Mouse (Mus musculus) liver, embryonic 16.5 days (tissue): ENCODE measurements around the gene Vmn2r13. TPM values are rescaled to one million over a fixed set of nuclear protein-coding genes. Genes with fewer than 3 reads are reported as not detected.
"Not testable (repeated sequence)": the region's sequence is repeated elsewhere in the genome, so short reads cannot be mapped to it uniquely, and the experiment has no call there.

Source experiments
- ATAC-seq: fragments of 200-750 bp; cut with Nextera tagmentation; 2 replicates; pipeline ENCODE4 v1.8.0; 2017; ENCODE audit warnings: low read depth, mild to moderate bottlenecking, moderate number of reproducible peaks, moderate library complexity
- H3K27ac ChIP-seq: fragments of 300-500 bp; sonication (generic); 2 replicates; pipeline ENCODE4 v1.5.1; 2014; ENCODE audit warnings: mild to moderate bottlenecking, low read length
- H3K27me3 ChIP-seq: fragments of 300-500 bp; sonication (generic); 2 replicates; pipeline ENCODE4 v1.6.1; 2014; ENCODE audit warnings: low read depth, low read length, mixed read lengths; ENCODE audit not compliant: control insufficient read depth, insufficient read depth
- H3K36me3 ChIP-seq: fragments of 300-500 bp; sonication (generic); 2 replicates; pipeline ENCODE4 v1.6.1; 2014; ENCODE audit warnings: mild to moderate bottlenecking; ENCODE audit not compliant: control insufficient read depth, insufficient read depth
- H3K4me1 ChIP-seq: fragments of 300-500 bp; sonication (generic); 2 replicates; pipeline ENCODE4 v1.6.1; 2014; ENCODE audit warnings: low read depth, low read length, mixed read lengths; ENCODE audit not compliant: control insufficient read depth
- H3K4me2 ChIP-seq: fragments of 300-500 bp; sonication (generic); 2 replicates; pipeline ENCODE4 v1.6.1; 2014; ENCODE audit warnings: low read depth, low read length, mixed read lengths
- H3K4me3 ChIP-seq: fragments of 300-500 bp; sonication (generic); 2 replicates; pipeline ENCODE4 v1.5.1; 2014; ENCODE audit warnings: low read depth, mild to moderate bottlenecking, low read length
- H3K9ac ChIP-seq: fragments of 300-500 bp; sonication (generic); 2 replicates; pipeline ENCODE4 v1.6.1; 2014; ENCODE audit warnings: low read depth, low read length
- H3K9me3 ChIP-seq: fragments of 300-500 bp; sonication (generic); replicated peaks from 2 replicates; pipeline ENCODE4 v1.6.1; 2016; ENCODE audit warnings: low read length; ENCODE audit not compliant: control insufficient read depth
- WGBS: fragments of 180-500 bp; shearing (Covaris S2); extraction: QIAGEN DNeasy Blood & Tissue Kit; methylation state at CpG from one replicate; pipeline ENCODE4 v1.1.7; 2014; ENCODE audit not compliant: insufficient replicate concordance; 5-methylcytosine and 5-hydroxymethylcytosine counted together
- polyA plus RNA-seq: library from polyadenylated mRNA; unstranded; fragments of >200 nt; fragmentation: Nextera tagmentation; extraction: Ambion mirVana; gene quantifications from 2 replicates; pipeline ENCODE4 v1.2.1, GENCODE M21; 2015

The Vmn2r13 gene
- polyA plus RNA-seq: not detected in 2 replicates

DNA sequence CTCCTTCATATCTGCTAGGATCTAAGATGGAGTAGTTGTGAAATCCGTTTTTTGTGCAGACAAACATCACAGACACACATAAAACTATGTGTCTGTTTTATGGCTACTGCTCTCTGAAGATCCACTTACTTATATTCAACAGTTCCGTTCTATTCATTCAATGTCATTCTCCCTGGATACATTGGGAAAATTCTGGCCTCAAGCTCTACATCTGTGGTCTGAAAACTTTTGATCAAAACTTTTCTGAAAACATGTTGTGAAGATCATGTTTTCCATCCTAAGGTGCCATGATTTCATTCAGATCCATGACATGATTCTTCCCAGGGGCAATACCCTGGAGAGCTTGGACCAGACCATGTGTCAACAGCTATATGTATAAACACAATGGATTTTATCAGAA lies at the start of gene Vmn2r13:
Gene Vmn2r13 (minus strand): TSS at position 101 of the 400 bp plus-strand sequence.
- H3K27ac ChIP-seq, H3K9ac ChIP-seq, H3K36me3 ChIP-seq, H3K9me3 ChIP-seq, H3K4me2 ChIP-seq, H3K4me3 ChIP-seq, H3K27me3 ChIP-seq, ATAC-seq, H3K4me1 ChIP-seq: not testable (repeated sequence)
- WGBS: 36% methylated on average over 2 of the region's 2 CpGs

DNA sequence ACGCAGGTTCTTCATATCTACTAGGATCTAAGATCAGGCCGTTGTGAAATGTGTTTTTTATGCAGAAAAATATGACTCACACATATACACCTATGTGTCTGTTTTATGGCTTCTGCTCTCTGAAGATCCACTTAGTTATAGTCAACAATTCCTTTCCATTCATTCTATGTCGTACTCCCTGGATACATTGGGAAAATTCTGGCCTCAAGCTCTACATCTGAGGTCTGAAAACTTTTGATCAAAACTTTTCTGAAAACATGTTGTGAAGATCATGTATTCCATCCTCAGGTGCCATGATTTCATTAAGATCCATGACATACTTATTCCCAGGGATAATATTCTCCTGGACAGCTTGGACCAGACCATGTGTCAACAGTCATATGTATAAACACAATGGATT lies 32.6 kb upstream of the Vmn2r13 start, which contains the start of gene Vmn2r14:
Gene Vmn2r14 (minus strand): TSS at position 101 of the 400 bp plus-strand sequence.
- no peak for ATAC-seq
- 36% methylated on average over 3 of the region's 3 CpGs for WGBS
- no peaks in the 10 kb centered on the region for H3K27me3 ChIP-seq
- H3K36me3 ChIP-seq: no peaks in the 10 kb centered on the region
- H3K9me3 ChIP-seq: no peaks in the 10 kb centered on the region
- no peaks in the 10 kb centered on the region for H3K4me1 ChIP-seq
- H3K9ac ChIP-seq: no peak within 1 kb of the TSS
- H3K27ac ChIP-seq: no peak within 1 kb of the TSS
- no peak within 1 kb of the TSS for H3K4me2 ChIP-seq
- H3K4me3 ChIP-seq: no peak within 1 kb of the TSS

DNA sequence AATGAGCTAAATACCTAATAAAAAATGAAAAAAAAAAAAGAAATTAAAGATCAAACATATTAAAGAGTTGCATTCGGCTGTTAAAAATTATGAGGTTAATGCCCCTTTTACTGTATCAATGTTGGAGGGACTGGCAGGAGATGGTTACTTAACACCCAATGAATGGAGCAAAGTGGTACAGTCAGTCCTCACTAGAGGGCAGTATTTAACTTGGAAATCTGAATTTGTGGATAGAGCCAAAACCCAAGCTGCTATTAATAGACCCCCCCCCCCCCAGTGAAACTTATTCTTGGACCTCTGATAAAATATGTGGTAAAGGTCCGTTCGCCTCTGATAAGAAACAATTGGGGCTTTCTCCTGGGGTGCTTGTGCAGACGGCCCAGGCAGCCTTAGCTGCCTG lies 25.1 kb downstream of the Vmn2r13 start:
- not testable (repeated sequence) for H3K9me3 ChIP-seq, H3K4me3 ChIP-seq, H3K36me3 ChIP-seq, H3K27me3 ChIP-seq, H3K4me1 ChIP-seq, H3K27ac ChIP-seq, H3K9ac ChIP-seq, ATAC-seq, H3K4me2 ChIP-seq
- 56% methylated on average over 4 of the region's 4 CpGs for WGBS

GRCm38 (mm10) chr5:109160121-109160520 lies 31.9 kb downstream of the Vmn2r13 start:
- Histone ChIP-seq H3K27ac (no peak overlapping the region), H3K4me1 (no peaks in the 10 kb centered on the region), H3K4me3 (no peak overlapping the region), H3K36me3 (no peaks in the 10 kb centered on the region), H3K27me3 (no peaks in the 10 kb centered on the region), H3K9ac (no peak overlapping the region), H3K9me3 (no peaks in the 10 kb centered on the region), H3K4me2 (no peak overlapping the region)
- ATAC-seq: no peak
- 64% methylated on average over 5 of the region's 5 CpGs for WGBS

GRCm38 (mm10) chr5:109159576-109159975 lies 32.4 kb downstream of the Vmn2r13 start:
- not testable (repeated sequence) for H3K4me2 ChIP-seq, H3K36me3 ChIP-seq, H3K4me3 ChIP-seq, H3K9ac ChIP-seq, ATAC-seq, H3K27me3 ChIP-seq, H3K27ac ChIP-seq, H3K4me1 ChIP-seq, H3K9me3 ChIP-seq
- WGBS: 50% methylated on average over 1 of the region's 1 CpGs

GRCm38 (mm10) chr5:109158488-109159485 lies 33.2 kb downstream of the Vmn2r13 start:
- ATAC-seq, H3K9me3 ChIP-seq, H3K27ac ChIP-seq, H3K9ac ChIP-seq, H3K4me2 ChIP-seq, H3K4me1 ChIP-seq, H3K4me3 ChIP-seq, H3K27me3 ChIP-seq, H3K36me3 ChIP-seq: not testable (repeated sequence)
- 50% methylated on average over 14 of the region's 14 CpGs for WGBS

DNA sequence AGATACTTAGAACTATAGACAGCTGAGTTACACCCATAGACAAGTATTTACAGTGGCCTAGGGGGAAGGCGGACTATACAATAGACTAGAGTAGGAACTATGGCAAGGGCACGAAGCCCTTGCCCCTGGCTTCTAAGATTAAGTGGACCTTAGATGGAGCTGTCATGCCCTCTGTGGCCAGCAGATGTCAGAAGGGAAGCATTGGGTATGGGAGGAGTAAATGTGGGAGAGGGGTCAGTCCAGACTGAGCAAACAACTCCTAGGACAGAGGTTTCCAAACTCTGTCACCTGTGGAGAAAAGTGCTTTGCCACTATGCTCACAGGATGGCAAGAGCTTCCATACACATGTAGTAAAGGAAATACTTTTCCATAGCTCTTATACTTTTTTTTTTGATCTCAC lies 52.5 kb downstream of the Vmn2r13 start:
- no peak overlapping the region for H3K9ac ChIP-seq
- H3K4me2 ChIP-seq: no peak overlapping the region
- H3K27ac ChIP-seq: no peak overlapping the region
- H3K9me3 ChIP-seq: no peaks in the 10 kb centered on the region
- H3K4me1 ChIP-seq: no peaks in the 10 kb centered on the region
- no peak for ATAC-seq
- WGBS: 63% methylated on average over 2 of the region's 2 CpGs
- no peaks in the 10 kb centered on the region for H3K36me3 ChIP-seq
- H3K27me3 ChIP-seq: no peaks in the 10 kb centered on the region
- no peak overlapping the region for H3K4me3 ChIP-seq

DNA sequence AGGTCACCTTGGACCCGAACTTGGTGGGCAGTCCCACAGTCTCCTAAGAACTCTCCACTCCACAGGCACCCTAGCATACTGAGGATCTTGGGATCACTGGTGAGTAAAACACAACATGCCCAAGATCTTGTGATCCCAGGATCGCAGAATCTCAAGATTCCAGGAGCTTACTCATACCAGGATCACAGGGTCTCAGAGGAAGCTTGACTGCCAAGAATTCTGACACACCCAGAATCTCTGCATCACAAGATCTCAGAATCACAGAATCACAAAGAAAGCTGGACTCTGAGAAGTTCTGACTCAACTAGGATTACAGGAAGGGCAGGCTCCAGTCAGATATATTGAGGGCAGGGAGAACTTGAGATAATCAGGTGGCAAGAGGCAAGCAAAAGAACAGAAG lies 55.3 kb downstream of the Vmn2r13 start:
- no peaks in the 10 kb centered on the region for H3K4me1 ChIP-seq
- H3K4me2 ChIP-seq: no peak overlapping the region
- 49% methylated on average over 2 of the region's 2 CpGs for WGBS
- no peak overlapping the region for H3K4me3 ChIP-seq
- H3K9me3 ChIP-seq: no peaks in the 10 kb centered on the region
- H3K36me3 ChIP-seq: no peaks in the 10 kb centered on the region
- no peak overlapping the region for H3K9ac ChIP-seq
- H3K27me3 ChIP-seq: no peaks in the 10 kb centered on the region
- H3K27ac ChIP-seq: no peak overlapping the region
- no peak for ATAC-seq
